Mouse (Mus musculus) heart, postnatal 0 days (tissue): ENCODE measurements at regions not wholly inside any gene's neighbourhood (a gene's known extent, or its start where the extent isn't known, plus 50 kb on each side); places are given as distances from the start of the nearest gene placed in this dataset.

Source experiments
- CTCF ChIP-seq: IDR thresholded peaks from 2 replicates; pipeline ENCODE4 v1.5.1; 2016; ENCODE audit warnings: antibody characterized with exemption, control low read depth, low read depth
- EP300 ChIP-seq: IDR thresholded peaks from 2 replicates; pipeline ENCODE4 v1.6.1; 2016; ENCODE audit warnings: antibody characterized with exemption, low read depth

- TF ChIP-seq CTCF: no peak
- peak; percentile 83 for TF ChIP-seq EP300
Observed at GRCm38 (mm10) chr7:136838971-136839370, 55.4 kb upstream of the Mgmt start.
